Mouse (Mus musculus): ENCODE results near the gene Nup160.

GRCm38 (mm10) chr2:90717366-90717765 lies 40.4 kb downstream of the Nup160 start:
- no peak for TF ChIP-seq POLR2A (IDR thresholded peaks at IDR 0.05; ENCODE audit: low read depth, low read length)
- no peak for TF ChIP-seq CTCF (IDR thresholded peaks at IDR 0.05; ENCODE audit: extremely low read depth, insufficient read length, insufficient replicate concordance, low read depth, low read length)
